18 mouse cellular contexts compared by ENCODE assay signal in genomic region chr17:7899233-7899632, GRCm38 (mm10). TPM values are rescaled to one million over a fixed set of nuclear protein-coding genes. Genes with fewer than 3 reads are reported as not detected.
DNase-seq lines count a peak whose midpoint lies in the region; ATAC-seq lines count a peak whose summit lies in the region.
"Had no signal": no experiment of that assay in that cellular context is flagged by ENCODE, and none has a peak within 500 bp of the region (broad histone marks: within the 10 kb centered on the region; RNA-seq: fewer than 3 reads in every experiment).

No protein-coding gene starts in this region.

- DNase-seq in adrenal gland, adult (ENCODE audit: inconsistent age in 2 of 2, low spot score in 1 of 2) = peak; percentile 70 to 89
- no peak for DNase-seq in adrenal gland, postnatal 4 days (ENCODE audit: low spot score in 2 of 2)
- peak; percentile 8 for DNase-seq in kidney, postnatal 10 days
- no peak for DNase-seq in kidney, postnatal 36 days
- peak; percentile 79 for DNase-seq in adrenal gland, postnatal 14 days
- peak; percentile 41 for DNase-seq in ovary, postnatal 36 days (ENCODE audit: low spot score)
- no peak for DNase-seq in left cerebral cortex, postnatal 10 days (ENCODE audit: extremely low spot score in 1 of 2, low spot score in 2 of 2)
- DNase-seq: cerebellum, adult 18-20 months; cerebellum, postnatal 25 days; embryo, embryonic 11 days; gastrocnemius, postnatal 36 days; kidney, adult 8-10 months; liver, embryonic 13.5 days; lung, embryonic 14.5 days; lung, postnatal 36 days; right cerebral cortex, postnatal 25 days had no signal

- intact Hi-C loops in left cerebral cortex, postnatal 10 days (cut with DNase I) = no loop called here

- no peak for ATAC-seq in megakaryocyte, adult 5-6 weeks (ENCODE audit: poor library complexity, severe bottlenecking)
- ATAC-seq: forebrain, embryonic 16.5 days had no signal

RNA-seq across cellular contexts. Expression of gene Tagap, which starts 26.6 kb away (rescaled TPM):
- total RNA-seq in adrenal gland, postnatal 4 days (2021) = 1 to 10 TPM; 5.2 to 5.4 TPM
- total RNA-seq in adrenal gland, postnatal 14 days (2021) = 3.9 and 6.6 TPM in 2 replicates
- total RNA-seq in megakaryocyte, adult 5-6 weeks (2015) = 80.4 and 83.9 TPM in 2 replicates
- total RNA-seq in megakaryocyte, adult 5-6 weeks (2017) = 60.7 and 62.1 TPM in 2 replicates
- total RNA-seq in left cerebral cortex, postnatal 10 days (2021) = 1 to 10 TPM; 4.8 to 5.2 TPM

RNA-seq across cellular contexts. Expression of gene Rsph3a, which starts 46.2 kb away (rescaled TPM):
- total RNA-seq in adrenal gland, postnatal 4 days (2021) = 10 to 100 TPM; 41.7 to 44.3 TPM
- total RNA-seq in adrenal gland, postnatal 14 days (2021) = 43.1 and 46.0 TPM in 2 replicates
- total RNA-seq in megakaryocyte, adult 5-6 weeks (2015) = 33.5 and 43.2 TPM in 2 replicates
- 17.9 and 26.0 TPM in 2 replicates for total RNA-seq in megakaryocyte, adult 5-6 weeks (2017)
- total RNA-seq in left cerebral cortex, postnatal 10 days (2021) = 10 to 100 TPM; 42.8 to 45.5 TPM

Comparison
In these comparisons a context has a peak if more than half of its experiments do, and no peak if none do; other contexts are left out.
1. DNase-seq: peak in adrenal gland, adult (2 of 2), kidney, postnatal 10 days (single experiment), adrenal gland, postnatal 14 days (single experiment) and ovary, postnatal 36 days (single experiment); none in adrenal gland, postnatal 4 days (0 of 2), kidney, postnatal 36 days (0 of 2) and left cerebral cortex, postnatal 10 days (0 of 2).